Mouse (Mus musculus) embryonic stem cell, embryonic (primary cell): Measurements from ENCODE around the gene Gatad2b.
"Not testable (repeated sequence)": the region's sequence is repeated elsewhere in the genome, so short reads cannot be mapped to it uniquely, and the experiment has no call there.

ENCODE experiments used
- CTCF ChIA-PET, 4 experiments: fragments of 300-600 bp in 2 of 4; fragments of 350-600 bp in 2 of 4; sonication (Branson Sonifier 250); formaldehyde crosslinking; loops; one replicate each; lab custom pipeline; 2022; ENCODE audit warnings: inconsistent platforms in 2 of 4; lab: Charles Lee
- POLR2A ChIA-PET, 4 experiments: fragments of 300-600 bp in 2 of 4; fragments of 350-600 bp in 2 of 4; sonication (Branson Sonifier 250); formaldehyde crosslinking; loops; one replicate each; lab custom pipeline; 2022; ENCODE audit warnings: antibody characterized with exemption in 4 of 4, inconsistent platforms in 1 of 4; lab: Charles Lee

Gene Gatad2b

GRCm38 (mm10) chr3:90292345-90293275, at the start of gene Gatad2b:
Gene Gatad2b (plus strand): TSS chr3:90293178.
- ChIA-PET POLR2A (interaction anchor here (0.5 to 3.8 kb wide), 100 partner anchors 8 to 965 kb away, joined by 3 to 33 read pairs (median 4); partner anchors contain the start of genes Rab13 (in 3 of the 4), Rps27 (in 3 of the 4), Slc39a1 (in 3 of the 4) and Chtop (in 2 of the 4)), CTCF (interaction anchor here in 3 of 4 experiments (0.6 to 1.7 kb wide), 10 partner anchors 8 to 120 kb away, joined by 3 to 10 read pairs (median 4); no protein-coding TSS in a partner anchor)

DNA sequence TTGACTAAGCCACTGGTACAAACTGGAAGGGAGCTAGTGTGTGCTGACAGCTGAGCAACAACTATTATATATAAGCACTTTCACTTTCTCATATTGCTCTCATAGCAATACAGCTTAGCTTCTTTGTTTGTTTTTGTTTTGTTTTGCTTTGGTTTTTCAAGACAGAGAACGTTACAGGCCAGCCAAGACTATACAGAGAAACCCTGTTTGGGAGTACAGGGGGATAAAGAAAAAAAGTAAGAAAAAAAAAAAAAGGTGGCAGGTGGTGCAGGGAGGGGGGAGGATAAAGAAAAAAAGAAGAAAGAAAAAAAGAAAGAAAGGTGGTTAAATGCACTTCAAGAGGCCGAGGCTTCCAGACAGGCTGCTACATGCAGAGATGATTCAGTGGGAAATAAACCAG, 47.6 kb upstream of the Gatad2b start:
- ChIA-PET CTCF (interaction anchor here in 2 of 4 experiments (0.6 to 1.0 kb wide), 2 partner anchors 44 to 182 kb away, joined by 3 to 4 read pairs; no protein-coding TSS in a partner anchor), POLR2A (interaction anchor here (0.6 to 7.5 kb wide), 13 partner anchors 10 to 444 kb away, joined by 3 to 108 read pairs (median 4); partner anchors contain the start of genes Rab13 (in 2 of the 4), Rps27 (in 2 of the 4) and Jtb (in 1 of the 4))

DNA sequence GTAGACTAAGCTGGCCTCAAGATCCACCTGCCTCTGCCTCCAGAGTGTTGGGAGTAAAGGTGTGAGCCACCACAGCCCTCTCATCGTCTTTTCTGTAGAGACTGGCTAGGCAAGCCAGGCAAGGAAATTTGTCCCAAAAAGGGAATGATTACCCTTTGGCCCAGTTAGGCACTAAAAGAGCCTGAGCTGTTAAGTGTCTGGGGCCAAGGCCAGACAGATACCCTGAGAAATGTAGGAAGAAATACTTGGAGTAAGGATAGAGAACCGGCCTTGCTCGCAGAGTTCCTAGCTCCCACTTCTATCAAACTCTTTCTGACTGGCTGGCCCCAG, 45.4 kb upstream of the Gatad2b start:
- CTCF ChIA-PET: interaction anchor here in 3 of 4 experiments (0.6 to 1.6 kb wide), 19 partner anchors 16 to 964 kb away, joined by 3 to 8 read pairs (median 4); partner anchors contain the start of genes Dennd4b (in 1 of the 3), Jtb (in 1 of the 3), Rab13 (in 1 of the 3) and Rps27 (in 1 of the 3)

DNA sequence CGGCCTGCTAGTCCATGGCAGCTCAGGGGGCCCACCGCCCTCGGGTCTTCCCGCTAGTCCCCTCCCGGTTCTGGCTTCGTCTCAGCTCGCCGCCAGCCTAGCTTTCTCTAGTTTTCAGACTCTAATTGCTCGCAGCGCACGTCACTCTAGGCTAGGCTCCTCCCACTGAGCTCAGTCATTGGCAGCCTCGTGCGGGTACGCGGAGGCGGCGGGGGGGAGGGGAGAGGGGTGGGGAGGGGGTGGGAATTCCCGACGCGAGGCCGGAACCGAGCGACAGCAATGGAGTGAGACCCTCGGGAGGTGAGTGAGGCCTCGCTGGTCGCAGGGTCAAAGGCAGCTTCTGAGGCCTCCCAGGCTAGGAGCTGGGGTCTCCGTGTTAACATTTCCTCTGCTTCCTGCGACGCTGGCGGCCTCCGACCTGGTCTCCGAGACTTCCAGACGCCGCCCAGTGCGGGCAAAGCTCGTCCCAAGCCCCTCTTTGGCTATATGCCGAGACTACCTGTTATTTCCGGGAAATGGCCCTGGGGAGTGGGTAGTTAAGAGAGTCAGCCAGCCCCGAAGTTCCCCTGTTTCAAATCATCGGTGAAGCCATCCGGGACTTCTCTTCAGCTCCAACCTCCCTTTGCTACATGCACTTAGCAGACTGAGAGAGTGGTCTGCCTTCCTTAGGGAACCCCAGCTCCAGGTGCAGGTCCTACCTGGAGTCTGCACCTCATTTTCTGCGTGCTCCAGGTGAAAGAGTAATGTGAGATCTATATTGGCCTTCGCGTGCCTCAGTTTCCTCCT, 44.8 kb upstream of the Gatad2b start, which contains the start of gene Slc39a1:
Gene Slc39a1, plus strand, starts transcription at position 213 of the 786 bp plus-strand sequence.
- POLR2A ChIA-PET: interaction anchor here (0.5 to 7.5 kb wide), 117 partner anchors 8 to 1977 kb away, joined by 3 to 108 read pairs (median 4); partner anchors contain the start of genes Dennd4b (in 3 of the 4), Gatad2b (in 3 of the 4), Jtb (in 3 of the 4) and Rab13 (in 3 of the 4)

More for the DNA sequence above, 45.4 kb upstream of the Gatad2b start:
- POLR2A ChIA-PET: interaction anchor here (0.5 to 7.5 kb wide), 110 partner anchors 8 to 1976 kb away, joined by 3 to 108 read pairs (median 4); partner anchors contain the start of genes Gatad2b (in 3 of the 4), Jtb (in 3 of the 4), Rab13 (in 3 of the 4) and Rps27 (in 3 of the 4)

DNA sequence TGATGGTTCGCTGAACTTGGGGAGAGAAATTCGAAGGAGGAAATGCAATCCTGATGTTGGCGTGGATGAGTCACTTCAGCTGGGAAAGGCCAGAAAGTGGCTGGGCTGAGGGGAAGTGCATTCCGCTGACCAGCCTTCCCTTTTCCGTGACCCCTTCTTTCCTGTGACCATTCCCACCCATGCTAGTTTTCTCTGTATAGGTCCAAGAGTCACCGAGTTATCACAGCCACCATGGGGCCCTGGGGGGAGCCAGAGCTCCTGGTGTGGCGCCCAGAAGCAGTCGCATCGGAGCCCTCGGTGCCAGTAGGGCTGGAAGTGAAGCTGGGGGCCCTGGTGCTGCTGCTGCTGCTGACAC, 44.3 kb upstream of the Gatad2b start:
- CTCF ChIA-PET: interaction anchor here in 2 of 4 experiments (0.6 to 1.6 kb wide), 5 partner anchors 17 to 396 kb away, joined by 3 to 8 read pairs (median 3); partner anchors contain the start of genes Dennd4b (in 1 of the 2), Rab13 (in 1 of the 2) and Rps27 (in 1 of the 2)

More for the DNA sequence above, 44.8 kb upstream of the Gatad2b start, which contains the start of gene Slc39a1:
- CTCF ChIA-PET: interaction anchor here in 3 of 4 experiments (0.6 to 1.6 kb wide), 20 partner anchors 16 to 965 kb away, joined by 3 to 8 read pairs (median 4); partner anchors contain the start of genes Dennd4b (in 2 of the 3), Jtb (in 1 of the 3), Rab13 (in 1 of the 3) and Rps27 (in 1 of the 3)

DNA sequence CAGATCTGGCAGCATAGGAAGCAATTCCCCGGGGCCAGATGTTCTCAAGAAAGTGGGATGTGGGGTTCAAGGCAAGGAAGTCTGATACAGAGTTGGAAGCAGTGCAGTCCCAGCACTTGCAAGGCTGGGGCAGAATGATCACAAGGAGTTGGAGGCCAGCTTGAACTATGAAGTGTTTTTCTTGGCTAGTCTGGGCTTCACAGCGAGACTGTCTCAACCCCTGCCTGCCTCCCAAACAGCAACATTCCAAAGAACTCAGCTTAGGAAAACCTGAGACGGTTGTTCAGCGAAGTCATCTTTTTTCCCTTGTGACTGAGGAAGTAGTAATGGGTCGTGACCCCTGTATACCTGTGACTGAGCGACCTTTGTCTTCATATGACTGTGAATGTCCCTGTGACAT, 42.2 kb upstream of the Gatad2b start:
- ChIA-PET POLR2A (interaction anchor here in 3 of 4 experiments (0.6 to 1.7 kb wide), 12 partner anchors 13 to 1973 kb away, joined by 3 to 5 read pairs (median 3); partner anchors contain the start of genes Rab13 (in 1 of the 3) and Rps27 (in 1 of the 3)), CTCF (no interaction called here)

More for the DNA sequence above, 44.3 kb upstream of the Gatad2b start:
- POLR2A ChIA-PET: interaction anchor here (0.5 to 7.5 kb wide), 67 partner anchors 8 to 284 kb away, joined by 3 to 108 read pairs (median 6); partner anchors contain the start of genes Dennd4b (in 3 of the 4), Gatad2b (in 3 of the 4), Jtb (in 3 of the 4) and Rab13 (in 3 of the 4)

- CTCF ChIA-PET: interaction anchor here in 1 of 4 experiments (0.7 kb wide), 1 partner anchor 30 kb away, joined by 3 read pairs; no protein-coding TSS in a partner anchor
- POLR2A ChIA-PET: interaction anchor here in 1 of 4 experiments (0.9 to 1.7 kb wide), 5 partner anchors 14 to 40 kb away, joined by 3 to 5 read pairs (median 4); partner anchors contain the start of genes Rab13 and Rps27
These were observed 41.2 kb upstream of the Gatad2b start for GRCm38 (mm10) chr3:90251731-90252226.

DNA sequence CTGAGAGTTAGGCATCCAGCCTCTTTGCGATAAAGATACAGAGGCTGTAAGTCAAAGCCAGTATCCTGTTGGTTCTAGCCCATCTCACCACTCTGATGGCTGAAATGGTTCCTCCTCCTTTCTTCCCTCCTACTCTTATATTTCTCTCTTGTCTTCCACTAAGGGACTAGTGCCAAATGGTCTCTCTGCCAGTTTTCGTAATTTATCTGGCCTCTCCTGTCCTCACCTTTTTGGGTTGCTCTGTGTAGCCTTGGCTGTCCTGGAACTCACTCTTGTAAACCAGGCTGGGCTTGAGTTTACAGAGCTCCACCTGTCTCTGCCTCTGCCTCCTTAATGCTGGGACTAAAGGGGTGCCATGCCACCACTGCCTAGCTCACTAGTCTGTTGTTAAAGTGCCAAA, 40.3 kb upstream of the Gatad2b start:
- POLR2A ChIA-PET: interaction anchor here in 1 of 4 experiments (0.7 to 1.2 kb wide), 2 partner anchors 20 to 96 kb away, joined by 4 read pairs; no protein-coding TSS in a partner anchor
- CTCF ChIA-PET: not testable (repeated sequence)

- CTCF ChIA-PET: not testable (repeated sequence)
- POLR2A ChIA-PET: interaction anchor here in 3 of 4 experiments (0.6 to 1.2 kb wide), 12 partner anchors 9 to 267 kb away, joined by 3 to 5 read pairs (median 3); partner anchors contain the start of genes Jtb (in 2 of the 3), Creb3l4 (in 1 of the 3) and Gatad2b (in 1 of the 3)
These were observed 39.8 kb upstream of the Gatad2b start for GRCm38 (mm10) chr3:90253174-90253573.

DNA sequence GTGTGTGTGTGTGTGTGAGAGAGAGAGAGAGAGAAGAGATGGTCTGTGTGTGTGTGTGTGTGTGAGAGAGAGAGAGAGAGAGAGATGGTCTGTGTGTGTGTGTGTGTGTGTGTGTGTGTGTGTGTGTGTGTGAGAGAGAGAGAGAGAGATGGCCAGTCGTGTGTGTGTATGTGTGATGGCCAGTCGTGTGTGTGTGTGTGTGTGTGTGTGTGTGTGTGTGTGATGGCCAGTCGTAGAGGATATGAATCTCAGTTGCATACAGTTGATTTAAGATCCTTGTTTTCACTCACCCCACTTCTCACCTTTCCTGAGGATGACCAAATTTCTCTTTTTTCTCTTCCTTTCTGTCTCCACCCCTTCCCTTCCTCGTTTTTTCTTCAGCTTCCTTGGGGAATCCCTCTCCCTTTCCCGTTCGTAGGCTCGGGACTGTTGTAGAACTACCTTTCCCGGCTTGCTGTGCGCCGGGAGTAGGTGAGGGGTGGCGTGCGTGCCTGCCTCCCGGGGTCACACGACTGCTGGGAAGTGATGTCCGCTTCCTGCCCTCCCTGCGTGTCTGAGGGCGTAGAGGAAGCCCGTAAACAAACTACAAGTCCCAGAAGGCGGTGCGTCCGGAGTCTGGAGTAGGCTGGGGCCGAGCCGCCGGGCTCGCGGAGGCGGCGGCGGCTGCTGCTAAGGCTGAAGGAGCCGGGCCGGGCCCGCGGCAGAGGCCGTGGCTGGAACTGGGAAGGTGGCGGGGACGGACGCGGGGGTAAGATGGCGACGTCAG, 39.1 kb upstream of the Gatad2b start, which contains the start of gene Crtc2:
Gene Crtc2, plus strand, starts transcription at position 511 of the 766 bp plus-strand sequence.
- POLR2A ChIA-PET: interaction anchor here in 3 of 4 experiments (0.6 to 1.2 kb wide), 13 partner anchors 9 to 266 kb away, joined by 3 to 8 read pairs (median 3); partner anchors contain the start of genes Jtb (in 2 of the 3), Creb3l4 (in 1 of the 3) and Gatad2b (in 1 of the 3)
- CTCF ChIA-PET: no interaction called here

- POLR2A ChIA-PET: interaction anchor here in 3 of 4 experiments (0.5 to 3.4 kb wide), 10 partner anchors 10 to 258 kb away, joined by 3 to 26 read pairs (median 3); partner anchors contain the start of genes Jtb (in 2 of the 3), Creb3l4 (in 1 of the 3), Dennd4b (in 1 of the 3) and Gatad2b (in 1 of the 3)
- CTCF ChIA-PET: interaction anchor here in 2 of 4 experiments (0.7 to 0.8 kb wide), 2 partner anchors 26 to 352 kb away, joined by 3 to 4 read pairs; no protein-coding TSS in a partner anchor
These were observed 38.4 kb upstream of the Gatad2b start for GRCm38 (mm10) chr3:90254419-90255193.

- ChIA-PET POLR2A (interaction anchor here in 2 of 4 experiments (0.5 to 3.4 kb wide), 6 partner anchors 8 to 259 kb away, joined by 3 to 26 read pairs (median 4); partner anchors contain the start of genes Creb3l4 (in 1 of the 2), Dennd4b (in 1 of the 2), Jtb (in 1 of the 2) and Slc39a1 (in 1 of the 2)), CTCF (interaction anchor here in 2 of 4 experiments (0.7 to 1.8 kb wide), 3 partner anchors 10 to 351 kb away, joined by 3 to 5 read pairs (median 4); no protein-coding TSS in a partner anchor)
These were observed 37.8 kb upstream of the Gatad2b start for GRCm38 (mm10) chr3:90255194-90255565.

DNA sequence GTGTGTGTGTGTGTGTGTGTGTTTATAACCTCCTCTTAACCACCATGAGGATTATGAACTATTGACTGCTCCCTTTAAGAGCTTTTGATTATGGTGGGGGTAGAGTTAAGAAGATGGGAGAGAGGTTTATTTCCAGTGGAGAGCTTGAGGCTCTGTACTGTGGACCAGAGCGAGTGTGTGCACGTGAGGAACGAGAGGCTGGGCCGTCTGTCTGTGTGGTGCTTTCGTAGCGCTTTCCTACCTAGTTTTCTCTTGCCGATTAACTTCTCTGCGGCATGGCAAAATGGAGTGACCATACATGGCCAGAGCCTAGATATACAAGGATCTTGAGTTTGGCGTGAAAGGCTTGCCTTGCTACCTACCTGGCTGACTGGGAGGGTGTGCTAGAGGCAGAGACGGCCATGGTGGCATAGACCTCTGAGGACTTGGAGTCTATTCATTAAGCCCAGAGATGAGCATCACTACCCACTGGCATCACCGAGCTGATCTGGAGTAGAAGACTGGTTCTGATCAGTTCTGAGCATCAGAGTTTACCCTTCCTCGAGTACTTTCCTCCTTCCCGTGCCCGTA, 37.1 kb upstream of the Gatad2b start:
- ChIA-PET POLR2A (interaction anchor here in 2 of 4 experiments (0.6 to 3.4 kb wide), 9 partner anchors 9 to 38 kb away, joined by 3 to 26 read pairs (median 3); partner anchors contain the start of genes Creb3l4 (in 1 of the 2), Dennd4b (in 1 of the 2), Jtb (in 1 of the 2) and Slc39a1 (in 1 of the 2)), CTCF (interaction anchor here in 2 of 4 experiments (0.6 to 1.8 kb wide), 4 partner anchors 10 to 350 kb away, joined by 3 to 7 read pairs (median 4); no protein-coding TSS in a partner anchor)
